Mouse (Mus musculus) inflammation-experienced regulatory T-cells (primary cell): ENCODE measurements around the gene Adgre4. TPM values are rescaled to one million over a fixed set of nuclear protein-coding genes. Genes with fewer than 3 reads are reported as not detected.

Source experiments
- polyA plus RNA-seq, 2 experiments: library from polyadenylated mRNA; unstranded; fragments of 100-300 nt; shearing (Covaris generic); gene quantifications; one replicate each; pipeline ENCODE4 v1.2.1; 2017

Gene Adgre4
- polyA plus RNA-seq = 1 to 10 TPM in 1 of 2 experiments, under 1 TPM in 1; 0.07 to 3.4 TPM

DNA sequence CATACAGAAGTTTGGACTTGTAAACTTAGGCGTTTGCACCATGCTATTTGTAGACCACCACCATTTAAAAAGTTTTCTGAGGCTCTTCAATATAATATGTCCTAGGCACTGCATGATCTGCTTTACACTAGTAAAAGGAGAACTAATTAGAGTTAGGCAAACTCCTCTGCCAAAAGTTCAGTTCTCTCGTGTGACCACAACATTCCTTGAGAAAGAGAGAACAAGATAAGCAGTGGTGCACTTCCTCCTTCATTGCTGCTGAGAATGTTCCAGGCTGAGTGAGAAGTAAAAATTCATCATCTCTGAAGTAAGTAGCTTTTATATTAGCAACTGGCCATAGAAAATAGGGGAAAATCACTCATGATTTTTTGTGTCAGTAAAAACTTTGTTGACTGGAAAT is at the start of gene Adgre4:
Adgre4 (plus strand) TSS at position 199 of the 400 bp plus-strand sequence.

DNA sequence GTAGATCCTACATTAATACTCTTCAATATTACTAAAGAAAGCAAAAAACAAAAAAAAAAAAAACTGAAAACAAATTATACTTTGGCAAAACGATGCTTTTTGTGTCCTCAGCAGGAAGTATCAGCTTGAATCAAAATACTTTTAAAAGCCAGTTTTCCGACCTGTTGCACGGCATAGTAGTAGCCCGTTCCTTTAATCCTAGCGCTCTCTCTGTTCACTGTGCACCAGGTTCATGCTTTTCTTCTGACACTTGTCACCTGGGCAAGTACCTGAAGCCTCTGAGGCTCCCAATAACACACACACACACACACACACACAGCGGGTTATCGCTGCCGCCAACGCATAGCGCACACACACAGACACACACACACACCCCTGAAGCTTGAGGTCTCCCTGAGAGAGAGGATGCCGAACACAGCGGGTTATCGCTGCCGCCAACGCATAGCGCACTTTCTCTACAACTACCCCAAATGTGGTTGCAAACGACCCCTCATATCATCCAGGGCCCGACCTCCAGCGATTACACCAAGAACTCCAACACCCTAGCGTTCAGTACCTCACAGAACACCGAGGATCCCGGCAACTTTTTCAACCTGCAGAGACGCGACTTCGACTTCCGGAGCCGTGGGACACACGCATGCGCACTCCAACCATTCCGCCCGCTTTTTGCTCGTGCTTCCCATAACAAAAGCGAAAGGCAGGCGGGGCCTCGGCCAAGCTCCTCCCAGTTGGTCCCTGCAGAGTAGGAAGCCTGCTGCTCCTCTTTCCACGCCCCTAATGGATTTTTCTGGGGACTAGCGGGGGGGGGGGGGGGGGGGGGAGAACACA is 37.6 kb upstream of the Adgre4 start, which contains the start of gene Pot1b:
Pot1b (minus strand) TSS at position 645 of the 828 bp plus-strand sequence.

DNA sequence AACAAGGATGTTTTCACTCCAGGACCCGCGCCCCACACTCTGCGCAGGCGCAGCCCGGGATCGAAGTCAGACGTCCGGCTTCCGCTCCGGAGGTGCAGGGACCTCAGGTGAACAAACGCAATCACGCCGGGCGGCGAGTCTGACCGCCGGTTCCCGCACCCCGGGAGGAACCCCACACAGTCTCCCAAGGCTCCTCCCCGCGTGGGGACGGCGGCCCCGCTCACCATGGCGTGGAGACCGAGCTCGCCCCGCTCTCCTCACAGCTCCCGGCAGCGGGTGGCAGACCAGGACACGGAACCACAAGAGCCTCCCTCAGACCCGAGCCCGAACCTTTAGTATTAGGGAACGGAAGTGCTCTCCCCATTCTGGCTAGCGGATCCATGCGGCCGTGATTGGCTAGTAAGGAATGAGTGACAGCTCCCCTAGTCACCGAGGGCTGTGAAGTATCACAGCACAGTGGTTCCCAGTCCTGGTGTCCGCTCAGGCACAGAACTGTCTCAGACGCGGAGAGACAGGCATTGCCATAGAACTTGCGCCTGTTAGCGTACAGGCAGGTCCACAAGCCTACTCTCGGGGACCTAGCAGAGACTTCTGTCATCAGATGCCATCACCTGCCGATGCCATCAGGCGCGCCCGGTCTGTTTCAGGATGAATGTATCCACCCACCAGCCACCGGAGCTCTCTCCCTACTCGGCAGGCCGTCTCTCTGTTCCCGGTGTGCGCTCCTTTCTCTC is 129.0 kb downstream of the Adgre4 start, which contains the start of gene Zfp119a:
Zfp119a (minus strand) TSS at position 295 of the 734 bp plus-strand sequence.

Other genes starting within 250 kb of the Adgre4 start
- gene Vmn2r118, start 124.8 kb upstream of the Adgre4 start, polyA plus RNA-seq = under 1 TPM in 1 of 2 experiments, not detected in 1; 0.23 TPM
- gene Pot1b, start 37.4 kb upstream of the Adgre4 start, polyA plus RNA-seq = 10 to 100 TPM; 13.5 to 16.8 TPM
- 10 to 100 TPM; 16.1 to 19.4 TPM for gene Zfp119a, start 128.9 kb downstream of the Adgre4 start, polyA plus RNA-seq
- gene Zfp959, start 142.1 kb downstream of the Adgre4 start, polyA plus RNA-seq = 10 to 100 TPM; 25.2 to 34.0 TPM
- 10 to 100 TPM; 10.5 to 15.5 TPM for gene Zfp119b, start 199.5 kb downstream of the Adgre4 start, polyA plus RNA-seq
- gene Ebi3, start 202.7 kb downstream of the Adgre4 start, polyA plus RNA-seq = 10 to 100 TPM; 26.7 to 76.0 TPM
- 10 to 100 TPM; 30.7 to 34.7 TPM for gene Yju2, start 209.1 kb downstream of the Adgre4 start, polyA plus RNA-seq
- gene Shd, start 220.5 kb downstream of the Adgre4 start, polyA plus RNA-seq = 1 to 10 TPM in 1 of 2 experiments, under 1 TPM in 1; 0.29 to 1.8 TPM
- 1 to 10 TPM; 2.4 to 4.9 TPM for gene Fsd1, start 236.5 kb downstream of the Adgre4 start, polyA plus RNA-seq